Mouse (Mus musculus) embryonic fibroblast, embryonic 13.5 days (primary cell): ENCODE results near the gene Nudt14.

Source experiments
- CTCF ChIP-seq: IDR thresholded peaks from 2 replicates; pipeline ENCODE4 v1.5.1; 2011; ENCODE audit warnings: mild to moderate bottlenecking, control low read depth, low read length, moderate library complexity, borderline replicate concordance; ENCODE audit not compliant: insufficient read depth
- POLR2A ChIP-seq: IDR thresholded peaks from 2 replicates; pipeline ENCODE4 v1.6.1; 2011; ENCODE audit warnings: low read depth, mild to moderate bottlenecking, control low read depth, low read length, moderate library complexity

DNA sequence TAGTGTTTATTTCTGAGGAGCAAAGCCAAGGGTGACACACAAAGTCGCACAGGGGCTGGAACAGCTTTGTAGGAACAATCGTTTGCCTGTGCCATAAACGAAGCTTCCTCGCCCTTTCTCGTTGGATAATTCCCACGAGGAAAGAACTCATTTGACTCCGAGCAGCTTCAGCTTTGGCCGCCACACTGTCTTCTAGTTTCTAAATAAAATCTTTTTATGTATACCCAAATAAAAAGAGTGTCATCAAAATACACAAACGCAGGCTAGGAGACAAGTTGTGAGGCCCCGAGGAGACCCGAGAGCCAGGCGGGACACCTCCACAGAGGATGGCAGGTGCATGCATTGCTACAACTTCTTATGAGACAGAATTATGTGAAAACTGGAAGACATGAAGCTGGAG is 43.6 kb downstream of the Nudt14 start:
- no peak for TF ChIP-seq POLR2A
- no peak for TF ChIP-seq CTCF
